Mouse (Mus musculus) liver (tissue): ENCODE data around the gene Gm20671.
"Not testable (repeated sequence)": the region's sequence is repeated elsewhere in the genome, so short reads cannot be mapped to it uniquely, and the experiment has no call there.

Source experiments
- DNase-seq: peaks from one replicate; pipeline ENCODE4 v3.0.0-alpha.2; 2020; ENCODE audit warnings: mixed read lengths

Gm20671 gene

GRCm38 (mm10) chr5:32784726-32785125 is 42.2 kb downstream of the Gm20671 start:
- DNase-seq, result no peak

GRCm38 (mm10) chr5:32781596-32781995 is 45.3 kb downstream of the Gm20671 start:
- DNase-seq, result no peak

- no peak for DNase-seq
Observed at GRCm38 (mm10) chr5:32778168-32778567, 48.7 kb downstream of the Gm20671 start.

- DNase-seq, result no peak
Observed at GRCm38 (mm10) chr5:32772361-32772760, 54.5 kb downstream of the Gm20671 start.

- no peak for DNase-seq
Observed at GRCm38 (mm10) chr5:32767636-32768373, 59.1 kb downstream of the Gm20671 start.

- DNase-seq, result no peak
Observed at GRCm38 (mm10) chr5:32767004-32767403, 59.9 kb downstream of the Gm20671 start.

GRCm38 (mm10) chr5:32761566-32762140 is 65.3 kb downstream of the Gm20671 start:
- no peak for DNase-seq

- no peak for DNase-seq
Observed at GRCm38 (mm10) chr5:32760787-32761186, 66.1 kb downstream of the Gm20671 start.

- DNase-seq, result not testable (repeated sequence)
Observed at GRCm38 (mm10) chr5:32760352-32760751, 66.6 kb downstream of the Gm20671 start.

GRCm38 (mm10) chr5:32759662-32760061 is 67.2 kb downstream of the Gm20671 start:
- no peak for DNase-seq

- no peak for DNase-seq
Observed at GRCm38 (mm10) chr5:32756141-32756540, 70.8 kb downstream of the Gm20671 start.

- DNase-seq, result no peak
Observed at GRCm38 (mm10) chr5:32751736-32752135, 75.2 kb downstream of the Gm20671 start.

GRCm38 (mm10) chr5:32748936-32749335 is 78.0 kb downstream of the Gm20671 start:
- DNase-seq, result no peak

GRCm38 (mm10) chr5:32747650-32748375 is 79.1 kb downstream of the Gm20671 start:
- peak; percentile 46 for DNase-seq

- DNase-seq, result peak; percentile 74
Observed at GRCm38 (mm10) chr5:32745705-32746655, 80.9 kb downstream of the Gm20671 start.

GRCm38 (mm10) chr5:32742149-32742548 is 84.8 kb downstream of the Gm20671 start:
- DNase-seq, result no peak

GRCm38 (mm10) chr5:32741377-32741776 is 85.5 kb downstream of the Gm20671 start:
- not testable (repeated sequence) for DNase-seq

GRCm38 (mm10) chr5:32740850-32741249 is 86.1 kb downstream of the Gm20671 start:
- not testable (repeated sequence) for DNase-seq

- no peak for DNase-seq
Observed at GRCm38 (mm10) chr5:32740138-32740537, 86.8 kb downstream of the Gm20671 start.

GRCm38 (mm10) chr5:32736770-32737169 is 90.1 kb downstream of the Gm20671 start:
- DNase-seq, result not testable (repeated sequence)

- DNase-seq, result no peak
Observed at GRCm38 (mm10) chr5:32735779-32736178, 91.1 kb downstream of the Gm20671 start.

GRCm38 (mm10) chr5:32733892-32734291 is 93.0 kb downstream of the Gm20671 start:
- peak; percentile 20 for DNase-seq

- no peak for DNase-seq
Observed at GRCm38 (mm10) chr5:32728851-32729250, 98.1 kb downstream of the Gm20671 start.
